Mouse (Mus musculus) kidney, embryonic 16.5 days (tissue): ENCODE results near the gene Aipl1. TPM values are rescaled to one million over a fixed set of nuclear protein-coding genes. Genes with fewer than 3 reads are reported as not detected.

Experiments
- ATAC-seq: fragments of 200-750 bp; cut with Nextera tagmentation; 2 replicates; pipeline ENCODE4 v1.8.0; 2017; ENCODE audit warnings: moderate TSS enrichment; ENCODE audit not compliant: low FRiP score, low TSS enrichment
- H3K27ac ChIP-seq: fragments of 300-500 bp; sonication (generic); 2 replicates; pipeline ENCODE4 v1.5.1; 2014; ENCODE audit warnings: low read length
- H3K27me3 ChIP-seq: fragments of 300-500 bp; sonication (generic); 2 replicates; pipeline ENCODE4 v1.6.1; 2014; ENCODE audit warnings: low read length, control low read depth, mixed read lengths; ENCODE audit not compliant: insufficient read depth
- H3K36me3 ChIP-seq: fragments of 300-500 bp; sonication (generic); 2 replicates; pipeline ENCODE4 v1.6.1; 2014; ENCODE audit warnings: low read length, control low read depth, mixed read lengths; ENCODE audit not compliant: insufficient read depth
- H3K4me1 ChIP-seq: fragments of 300-500 bp; sonication (generic); 2 replicates; pipeline ENCODE4 v1.6.1; 2014; ENCODE audit warnings: low read length, control low read depth, mixed read lengths; ENCODE audit not compliant: insufficient read depth
- H3K4me2 ChIP-seq: fragments of 300-500 bp; sonication (generic); replicated peaks from 2 replicates; pipeline ENCODE4 v1.6.1; 2014; ENCODE audit warnings: low read depth, low read length
- H3K4me3 ChIP-seq: fragments of 300-500 bp; sonication (generic); 2 replicates; pipeline ENCODE4 v1.5.1; 2014; ENCODE audit warnings: mild to moderate bottlenecking, low read length
- H3K9ac ChIP-seq: fragments of 300-500 bp; sonication (generic); replicated peaks from 2 replicates; pipeline ENCODE4 v1.6.1; 2014; ENCODE audit warnings: low read length
- H3K9me3 ChIP-seq: fragments of 300-500 bp; sonication (generic); 2 replicates; pipeline ENCODE4 v1.6.1; 2016; ENCODE audit warnings: low read length, control low read depth
- WGBS: fragments of 180-500 bp; shearing (Covaris S2); extraction: QIAGEN DNeasy Blood & Tissue Kit; methylation state at CpG from one replicate; pipeline ENCODE4 v1.1.7; 2014; 5-methylcytosine and 5-hydroxymethylcytosine counted together
- polyA plus RNA-seq: library from polyadenylated mRNA; unstranded; fragments of >200 nt; fragmentation: Nextera tagmentation; extraction: Ambion mirVana; gene quantifications from 2 replicates; pipeline ENCODE4 v1.2.1, GENCODE M21; 2015

The Aipl1 gene
- polyA plus RNA-seq, 1 experiment from 2014 or later = 0.39 TPM

DNA sequence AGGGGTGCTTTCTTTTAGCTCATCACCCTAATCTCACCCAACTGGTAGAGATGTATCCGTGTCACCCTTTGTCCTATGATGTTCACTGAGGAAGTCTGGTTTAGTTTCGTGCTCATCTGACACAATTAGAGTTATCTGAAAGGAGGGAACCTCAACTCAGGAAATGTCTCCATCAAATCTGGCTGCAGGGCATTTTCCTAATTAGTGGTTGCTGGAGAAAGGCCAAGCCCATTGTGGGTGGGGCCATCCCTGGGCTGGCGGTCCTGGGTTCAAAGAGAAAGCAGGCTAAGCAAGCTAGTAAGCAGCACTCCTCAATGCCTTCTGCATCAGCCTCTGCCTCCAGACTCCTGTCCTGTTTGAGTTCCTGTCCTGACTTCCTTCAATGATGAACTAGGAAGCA, 14.9 kb upstream of the Aipl1 start:
- Histone ChIP-seq H3K4me2 (no peak overlapping the region), H3K9me3 (no peaks in the 10 kb centered on the region), H3K27ac (no peak overlapping the region), H3K36me3 (0 out of 2 replicates have a peak, but pooled peaks cover 4% of the 10 kb centered on the region), H3K27me3 (peaks cover 10% of the 10 kb centered on the region), H3K9ac (no peak overlapping the region), H3K4me3 (no peak overlapping the region), H3K4me1 (peaks cover 11% of the 10 kb centered on the region)
- no peak for ATAC-seq
- 56% methylated on average over 3 of the region's 3 CpGs for WGBS

DNA sequence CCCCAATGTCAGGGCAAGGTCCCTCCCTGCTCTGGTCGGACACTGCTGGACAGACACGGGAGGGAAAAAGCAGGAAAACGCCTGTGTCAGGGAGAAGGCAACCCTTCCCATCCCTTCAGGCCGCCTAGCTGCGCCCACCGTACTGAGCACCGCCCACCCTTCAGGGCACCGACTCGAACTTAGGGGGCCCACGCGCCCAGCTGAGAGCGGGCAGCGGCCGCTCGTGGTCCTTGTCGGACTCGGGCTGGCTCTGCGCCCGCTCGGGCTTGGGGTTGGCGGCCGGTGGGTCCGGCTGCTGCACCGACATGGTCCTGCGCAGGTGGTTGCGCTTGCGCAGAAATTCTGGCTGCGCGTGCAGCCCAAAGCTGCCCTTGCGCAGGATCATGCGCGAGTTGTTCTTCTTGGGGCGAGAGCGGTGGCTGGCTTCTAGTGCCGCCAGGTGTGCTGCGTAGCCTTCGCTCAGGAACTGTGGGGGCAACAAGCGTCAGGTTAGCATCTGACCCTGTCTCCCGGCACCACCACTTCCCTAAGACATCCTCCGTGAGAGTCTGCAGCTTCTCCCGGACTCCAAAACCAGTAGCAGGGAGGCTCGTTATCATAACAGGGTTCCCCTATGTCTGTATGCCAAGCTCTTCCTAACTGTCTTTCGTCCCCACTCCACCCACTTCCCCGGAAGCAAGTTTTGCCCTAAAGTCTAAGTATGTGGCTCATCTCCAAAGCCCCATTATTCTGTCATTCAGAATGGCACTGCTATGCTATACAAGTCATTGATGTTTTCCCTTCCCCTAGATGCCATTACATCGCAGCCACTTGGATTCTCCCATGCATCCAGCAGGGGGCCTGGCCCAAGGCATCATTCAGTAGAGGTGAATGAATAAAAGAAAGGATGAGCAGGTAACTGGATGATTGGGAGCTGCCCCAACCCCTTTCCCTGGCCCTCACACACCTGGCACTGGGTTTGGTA, 13.9 kb upstream of the Aipl1 start:
- H3K4me2 ChIP-seq = peak overlapping the region; percentile 80
- H3K36me3 ChIP-seq = peaks cover 6% of the 10 kb centered on the region
- H3K9ac ChIP-seq = peak overlapping the region; percentile 65
- ATAC-seq = peak; percentile 62; the same call in 1 of the 2 replicates
- H3K27me3 ChIP-seq = peaks cover 10% of the 10 kb centered on the region
- no peaks in the 10 kb centered on the region for H3K9me3 ChIP-seq
- no peak overlapping the region for H3K27ac ChIP-seq
- H3K4me3 ChIP-seq = peak overlapping the region; percentile 50
- 1% methylated on average over 42 of the region's 45 CpGs for WGBS
- H3K4me1 ChIP-seq = peaks cover 11% of the 10 kb centered on the region

DNA sequence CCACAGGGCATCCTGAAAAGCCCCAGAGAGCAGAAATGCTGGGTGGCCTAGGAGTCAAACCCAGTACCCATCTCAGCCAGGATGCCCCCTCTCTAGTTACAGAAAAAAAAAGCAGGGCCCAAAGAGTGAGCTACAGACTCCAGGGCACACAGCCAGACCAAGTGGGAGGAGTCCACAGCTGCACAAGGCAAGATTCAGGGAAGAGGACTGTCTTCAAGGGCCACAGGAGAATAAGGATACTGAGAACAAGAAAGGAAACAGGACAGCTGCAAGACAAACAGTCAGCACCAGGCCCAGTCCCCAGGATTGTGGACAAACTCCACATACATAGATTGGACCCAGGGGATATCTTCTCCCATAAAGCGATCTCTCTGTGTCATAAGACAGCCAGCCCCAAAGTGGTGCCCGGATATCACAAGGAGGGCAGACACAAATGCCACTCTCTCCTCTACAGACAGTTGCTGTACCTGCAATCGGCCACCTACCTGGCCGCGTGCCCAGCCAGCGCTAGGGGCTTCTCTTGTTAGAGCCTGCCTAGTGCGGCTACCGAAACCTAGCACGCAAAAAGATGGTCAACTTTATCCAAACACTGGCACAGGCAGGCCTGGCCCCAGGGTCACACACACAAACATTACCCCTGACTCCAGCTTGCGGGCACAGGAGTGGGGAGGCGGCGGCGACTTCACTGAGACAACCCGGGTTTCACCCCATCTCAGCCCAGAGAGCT, 13.0 kb upstream of the Aipl1 start:
- Histone ChIP-seq H3K4me2 (peak overlapping the region; percentile 80), H3K4me3 (peak overlapping the region; percentile 50), H3K36me3 (peaks cover 12% of the 10 kb centered on the region), H3K27me3 (peaks cover 10% of the 10 kb centered on the region), H3K27ac (no peak overlapping the region), H3K4me1 (peaks cover 11% of the 10 kb centered on the region), H3K9ac (peak overlapping the region; percentile 65), H3K9me3 (no peaks in the 10 kb centered on the region)
- ATAC-seq = 0 out of 2 replicates have a peak, but pooled peaks have one; percentile 1
- 18% methylated on average over 14 of the region's 14 CpGs for WGBS

DNA sequence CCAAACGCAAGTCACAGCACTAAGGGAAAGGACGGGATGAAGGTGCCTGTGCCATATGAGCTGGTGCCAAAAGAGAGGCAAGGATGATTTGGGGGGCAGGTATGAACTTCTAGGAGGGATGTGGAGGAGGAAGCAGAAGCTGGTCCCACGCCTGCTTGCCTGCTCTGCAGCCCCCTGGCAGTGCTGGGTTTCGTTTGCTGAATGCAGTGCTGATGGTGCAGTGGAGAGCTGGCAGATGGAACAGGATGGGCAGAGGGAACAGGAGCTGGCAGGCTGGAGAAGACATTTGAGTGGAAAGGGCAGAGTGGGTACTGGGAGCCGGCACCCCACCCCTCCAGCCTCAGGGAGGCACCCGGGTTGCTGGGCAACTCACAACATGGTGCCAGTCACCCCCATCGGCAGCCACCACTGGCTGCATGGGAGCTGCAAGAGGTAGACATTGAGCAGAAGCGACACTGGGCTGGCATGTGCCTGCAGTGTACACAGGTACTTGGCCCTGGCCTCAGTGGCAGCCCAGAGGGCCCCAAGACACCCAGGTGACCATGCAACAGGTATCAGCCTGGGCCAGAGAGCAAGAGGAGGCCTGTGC, 12.0 kb upstream of the Aipl1 start:
- H3K9ac ChIP-seq = no peak overlapping the region
- H3K4me1 ChIP-seq = peaks cover 17% of the 10 kb centered on the region
- H3K27me3 ChIP-seq = peaks cover 10% of the 10 kb centered on the region; the same call in 1 of the 2 replicates
- peaks cover 21% of the 10 kb centered on the region for H3K36me3 ChIP-seq
- 75% methylated on average over 8 of the region's 8 CpGs for WGBS
- no peak for ATAC-seq
- no peak overlapping the region for H3K27ac ChIP-seq
- no peaks in the 10 kb centered on the region for H3K9me3 ChIP-seq
- H3K4me3 ChIP-seq = no peak overlapping the region
- H3K4me2 ChIP-seq = no peak overlapping the region

DNA sequence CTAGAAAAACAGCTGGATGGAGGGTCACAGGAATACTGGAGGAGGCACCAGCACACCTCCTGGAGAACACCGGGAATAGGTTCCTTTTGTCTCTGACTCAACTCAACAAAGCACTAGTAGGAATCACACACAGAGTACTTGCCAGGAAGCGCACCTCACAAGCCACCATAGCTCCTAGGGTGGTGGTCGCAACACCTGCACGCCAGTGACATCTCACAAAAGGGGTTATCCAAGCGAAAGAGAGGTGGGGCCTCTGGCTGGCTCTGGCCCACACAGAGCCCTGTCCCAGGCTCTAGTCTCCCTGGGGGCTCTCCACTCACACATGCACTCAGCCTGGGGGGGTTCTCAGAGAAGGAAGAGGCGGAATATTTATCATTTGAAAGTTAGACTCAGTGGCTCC, 11.4 kb upstream of the Aipl1 start:
- 72% methylated on average over 6 of the region's 6 CpGs for WGBS
- no peak for ATAC-seq
- H3K27ac ChIP-seq = no peak overlapping the region
- H3K4me3 ChIP-seq = no peak overlapping the region
- H3K4me2 ChIP-seq = no peak overlapping the region
- H3K36me3 ChIP-seq = peaks cover 24% of the 10 kb centered on the region
- no peaks in the 10 kb centered on the region for H3K9me3 ChIP-seq
- peaks cover 10% of the 10 kb centered on the region; the same call in 1 of the 2 replicates for H3K27me3 ChIP-seq
- no peak overlapping the region for H3K9ac ChIP-seq
- H3K4me1 ChIP-seq = peaks cover 22% of the 10 kb centered on the region

DNA sequence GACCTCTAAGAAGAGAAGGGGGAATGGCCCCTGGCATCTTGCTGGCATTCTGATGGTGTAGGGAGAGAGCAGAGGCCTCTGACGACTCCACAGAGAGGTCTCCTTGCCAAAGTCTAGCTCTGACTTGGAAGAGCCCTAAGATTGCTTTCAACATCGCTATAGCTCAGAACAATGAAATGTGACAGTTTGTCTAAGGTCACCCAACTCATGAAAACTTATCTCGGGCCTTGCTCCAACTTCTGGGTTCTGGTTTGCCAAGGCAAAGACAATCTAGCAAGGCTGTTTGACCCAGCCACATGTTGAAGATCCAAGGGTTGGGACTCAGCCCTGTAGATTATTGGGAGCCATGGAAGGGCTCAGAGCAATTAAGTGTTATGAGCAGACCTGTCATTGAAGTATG, 6.9 kb upstream of the Aipl1 start:
- Histone ChIP-seq H3K27ac (no peak overlapping the region), H3K36me3 (peaks cover 24% of the 10 kb centered on the region), H3K4me2 (peak overlapping the region; percentile 83), H3K4me1 (peaks cover 36% of the 10 kb centered on the region), H3K9me3 (no peaks in the 10 kb centered on the region), H3K9ac (no peak overlapping the region), H3K4me3 (peak overlapping the region; percentile 66; the same call in 1 of the 2 replicates), H3K27me3 (no peaks in the 10 kb centered on the region)
- WGBS = 86% methylated on average over 3 of the region's 3 CpGs
- no peak for ATAC-seq

DNA sequence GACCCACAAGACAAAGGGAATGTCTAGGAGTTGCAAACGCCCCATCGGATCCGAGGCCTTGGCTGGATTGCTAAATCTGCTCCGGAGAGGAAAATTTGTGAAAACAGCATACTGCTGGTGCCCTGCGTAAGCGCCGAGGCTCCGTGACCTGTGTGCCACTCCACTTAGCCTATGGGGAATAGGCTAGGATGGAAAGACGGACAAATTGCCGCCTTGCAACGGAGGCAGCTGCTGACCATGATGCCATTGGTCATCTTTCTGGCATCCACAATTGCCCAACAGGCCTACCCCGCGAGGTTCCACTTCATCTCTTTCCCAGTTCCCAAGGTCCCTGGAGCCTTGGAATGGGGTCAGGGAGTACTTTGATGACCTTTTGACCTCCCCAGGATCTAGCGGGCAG, 5.3 kb upstream of the Aipl1 start:
- Histone ChIP-seq H3K27ac (no peak overlapping the region), H3K4me3 (peak overlapping the region; percentile 66), H3K9ac (peak overlapping the region; percentile 69), H3K9me3 (no peaks in the 10 kb centered on the region), H3K27me3 (peaks cover 5% of the 10 kb centered on the region; the same call in 1 of the 2 replicates), H3K36me3 (peaks cover 21% of the 10 kb centered on the region), H3K4me1 (peaks cover 36% of the 10 kb centered on the region), H3K4me2 (peak overlapping the region; percentile 83)
- under 1% methylated on average over 14 of the region's 14 CpGs for WGBS
- ATAC-seq = 0 out of 2 replicates have a peak, but pooled peaks have one; percentile 20

DNA sequence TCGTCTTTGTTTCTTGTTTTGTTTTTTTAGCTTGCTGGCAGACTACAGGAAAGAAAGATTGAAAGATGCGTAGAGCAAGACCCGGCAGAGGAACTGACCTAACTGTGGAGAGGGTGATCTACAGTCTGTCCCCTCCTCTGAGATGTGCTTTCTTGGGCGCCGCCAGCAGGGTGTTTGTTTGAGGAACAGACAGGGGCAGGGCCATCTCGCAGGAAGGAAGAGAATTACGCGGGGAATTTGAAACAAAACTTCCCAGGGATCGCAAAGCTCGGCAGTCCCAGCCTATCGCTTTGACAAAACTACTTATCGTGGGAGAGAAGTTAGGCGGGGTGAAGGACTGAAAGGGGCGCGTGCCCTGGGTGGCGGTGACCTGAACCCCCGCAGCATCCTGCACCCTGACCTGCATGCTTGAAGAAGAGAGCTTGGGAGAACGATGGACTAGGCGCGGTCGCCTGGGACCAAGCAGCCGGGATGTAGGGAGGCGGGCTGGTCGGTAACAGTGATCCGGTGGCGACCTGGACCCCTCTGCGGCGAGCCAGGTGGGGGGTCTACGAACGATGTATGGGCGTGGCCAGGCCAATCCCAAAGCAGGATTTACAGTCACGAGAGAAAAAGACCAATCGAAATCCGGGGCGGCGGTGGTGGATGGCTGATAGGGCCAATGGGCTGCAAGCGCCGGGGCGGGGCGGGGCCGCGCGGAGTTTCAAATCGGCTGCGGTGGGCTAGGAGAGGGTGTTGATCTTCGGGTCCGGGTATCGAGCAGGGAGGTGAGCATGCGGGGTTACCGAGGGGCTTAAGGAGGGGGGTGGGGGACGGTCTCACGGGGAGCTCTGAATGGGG, 4.7 kb upstream of the Aipl1 start, which contains the start of gene Pimreg:
Gene Pimreg (plus strand): TSS at position 265 of the 840 bp plus-strand sequence.
- Histone ChIP-seq H3K36me3 (peaks cover 20% of the 10 kb centered on the region), H3K4me2 (peak within 1 kb of the TSS; percentile 83), H3K27ac (peak within 1 kb of the TSS; percentile 78), H3K4me3 (peak within 1 kb of the TSS; percentile 66), H3K4me1 (peaks cover 36% of the 10 kb centered on the region), H3K9ac (peak within 1 kb of the TSS; percentile 69), H3K9me3 (no peaks in the 10 kb centered on the region), H3K27me3 (peaks cover 5% of the 10 kb centered on the region; the same call in 1 of the 2 replicates)
- WGBS = under 1% methylated on average over 52 of the region's 52 CpGs
- peak; percentile 89 for ATAC-seq
